Mouse (Mus musculus): ENCODE data around the gene Hrc.

GRCm38 (mm10) chr7:45386077-45386476, 51.0 kb downstream of the Hrc start:
- TF ChIP-seq CTCF (conservative IDR thresholded peaks at IDR 0.05 in 1 of 2, IDR thresholded peaks at IDR 0.05 in 1 of 2; ENCODE audit: low read depth in 2 of 2, low read length in 2 of 2) (no peak), USF1 (IDR thresholded peaks at IDR 0.05; ENCODE audit: low read depth, low read length) (no peak), KAT2A (IDR thresholded peaks at IDR 0.05; ENCODE audit: insufficient replicate concordance, low read length) (no peak), UBTF (IDR thresholded peaks at IDR 0.05; ENCODE audit: low read depth, low read length) (no peak), JUND (conservative IDR thresholded peaks at IDR 0.05; ENCODE audit: low read depth, low read length) (no peak), CHD2 (IDR thresholded peaks at IDR 0.05; ENCODE audit: low read length) (no peak), POLR2A (IDR thresholded peaks at IDR 0.05; ENCODE audit: low read depth, low read length) (no peak)
